Mouse (Mus musculus) cerebellum, adult 18-20 months (tissue): ENCODE results near the gene Arhgef7.

ENCODE experiments used
- DNase-seq, 2 experiments: peaks; one replicate each; pipeline ENCODE4 v3.0.0; 2021

The Arhgef7 gene

GRCm38 (mm10) chr8:11770001-11770400, 42.5 kb downstream of the Arhgef7 start:
- peak; percentile 94 to 96 for DNase-seq

GRCm38 (mm10) chr8:11770521-11771080, 43.1 kb downstream of the Arhgef7 start:
- peak in 1 of 2 experiments; percentile 52 for DNase-seq

- peak in 1 of 2 experiments; percentile 24 for DNase-seq
Measured at GRCm38 (mm10) chr8:11771608-11772007, 44.1 kb downstream of the Arhgef7 start.

GRCm38 (mm10) chr8:11774195-11775076, 46.9 kb downstream of the Arhgef7 start:
- DNase-seq: peak in 1 of 2 experiments; percentile 42

GRCm38 (mm10) chr8:11775889-11776288, 48.4 kb downstream of the Arhgef7 start:
- DNase-seq: no peak

- peak in 1 of 2 experiments; percentile 21 for DNase-seq
Measured at GRCm38 (mm10) chr8:11776451-11777180, 49.1 kb downstream of the Arhgef7 start.

GRCm38 (mm10) chr8:11777201-11777600, 49.7 kb downstream of the Arhgef7 start:
- DNase-seq: peak in 1 of 2 experiments; percentile 57

- DNase-seq: peak in 1 of 2 experiments; percentile 58
Measured at GRCm38 (mm10) chr8:11778646-11779433, 51.3 kb downstream of the Arhgef7 start.

GRCm38 (mm10) chr8:11779844-11780634, 52.5 kb downstream of the Arhgef7 start:
- peak; percentile 86 to 93 for DNase-seq

- DNase-seq: peak in 1 of 2 experiments; percentile 62
Measured at GRCm38 (mm10) chr8:11780641-11781040, 53.1 kb downstream of the Arhgef7 start.

GRCm38 (mm10) chr8:11782607-11783006, 55.1 kb downstream of the Arhgef7 start:
- DNase-seq: no peak

GRCm38 (mm10) chr8:11783861-11784594, 56.5 kb downstream of the Arhgef7 start:
- no peak for DNase-seq

- DNase-seq: peak; percentile 77 to 81
Measured at GRCm38 (mm10) chr8:11785121-11785520, 57.6 kb downstream of the Arhgef7 start.

- no peak for DNase-seq
Measured at GRCm38 (mm10) chr8:11785539-11786046, 58.1 kb downstream of the Arhgef7 start.

GRCm38 (mm10) chr8:11788252-11788651, 60.7 kb downstream of the Arhgef7 start:
- peak; percentile 86 to 87 for DNase-seq

GRCm38 (mm10) chr8:11789168-11789567, 61.6 kb downstream of the Arhgef7 start:
- no peak for DNase-seq

- peak; percentile 81 to 82 for DNase-seq
Measured at GRCm38 (mm10) chr8:11794956-11795355, 67.4 kb downstream of the Arhgef7 start.

GRCm38 (mm10) chr8:11797128-11797527, 69.6 kb downstream of the Arhgef7 start:
- DNase-seq: no peak

GRCm38 (mm10) chr8:11797729-11798479, 70.4 kb downstream of the Arhgef7 start:
- peak in 1 of 2 experiments; percentile 71 for DNase-seq

GRCm38 (mm10) chr8:11798480-11798867, 71.0 kb downstream of the Arhgef7 start:
- DNase-seq: no peak
